Mouse (Mus musculus) A20 (cell line): ENCODE results near the gene Gm12886.

ENCODE experiments used
- DNase-seq: peaks from one replicate; pipeline ENCODE4 v3.0.0-alpha.2; 2011; ENCODE audit warnings: low read depth, low spot score

Gene Gm12886

DNA sequence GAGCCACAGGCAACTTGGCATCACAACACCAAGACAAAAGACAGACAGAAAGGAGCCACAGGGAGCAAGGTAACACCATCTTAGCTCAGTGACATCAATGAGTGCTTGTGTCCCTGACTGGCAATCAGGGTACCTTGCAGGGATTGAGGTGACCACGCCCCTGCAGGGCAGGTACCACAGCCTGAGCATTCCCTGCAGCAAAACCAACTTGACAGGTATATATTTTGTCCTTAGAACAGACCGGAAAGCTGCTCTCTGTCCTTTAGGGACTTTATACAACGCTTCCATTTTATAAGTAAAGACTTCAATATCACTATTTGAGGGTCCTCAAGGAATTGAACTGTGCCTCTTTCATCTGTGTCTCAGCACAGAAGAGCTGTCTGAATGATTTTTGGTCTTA lies at the start of gene Gm12886:
Gene Gm12886 (minus strand): TSS at position 101 of the 400 bp plus-strand sequence.
- DNase-seq = no peak
